Mouse (Mus musculus) right cerebral cortex, adult 2 months (tissue): ENCODE data around the gene Ankrd13b.
"Not testable (repeated sequence)": the region's sequence is repeated elsewhere in the genome, so short reads cannot be mapped to it uniquely, and the experiment has no call there.

ENCODE experiments used
- DNase-seq, 2 experiments: peaks; one replicate each; pipeline ENCODE4 v3.0.0; 2021 to 2022; ENCODE audit warnings: low spot score in 2 of 2

Ankrd13b gene

GRCm38 (mm10) chr11:77489591-77490235 is at the start of gene Ankrd13b:
Gene Ankrd13b (minus strand): TSS chr11:77489678.
- peak; percentile 79 to 80 for DNase-seq

GRCm38 (mm10) chr11:77532202-77532846 is 42.8 kb upstream of the Ankrd13b start:
- no peak for DNase-seq

- no peak for DNase-seq
Measured at GRCm38 (mm10) chr11:77530862-77531261, 41.4 kb upstream of the Ankrd13b start.

GRCm38 (mm10) chr11:77529644-77530043 is 40.2 kb upstream of the Ankrd13b start:
- no peak for DNase-seq

- not testable (repeated sequence) for DNase-seq
Measured at GRCm38 (mm10) chr11:77528420-77528819, 38.9 kb upstream of the Ankrd13b start.

GRCm38 (mm10) chr11:77525804-77526486 is 36.5 kb upstream of the Ankrd13b start:
- DNase-seq = no peak

GRCm38 (mm10) chr11:77520601-77521529 is 31.4 kb upstream of the Ankrd13b start:
- DNase-seq = no peak

GRCm38 (mm10) chr11:77519043-77519442 is 29.6 kb upstream of the Ankrd13b start, which contains the start of gene Gm10392:
Gene Gm10392 (minus strand): TSS chr11:77519198.
- DNase-seq = no peak

- DNase-seq = no peak
Measured at GRCm38 (mm10) chr11:77518051-77518798, 28.7 kb upstream of the Ankrd13b start.

GRCm38 (mm10) chr11:77516553-77517425 is 27.3 kb upstream of the Ankrd13b start:
- DNase-seq = no peak

- DNase-seq = no peak
Measured at GRCm38 (mm10) chr11:77515637-77516552, 26.4 kb upstream of the Ankrd13b start, which contains the start of gene Trp53i13. Gene Trp53i13 (minus strand): TSS chr11:77515980.

- peak in 1 of 2 experiments; percentile 62 for DNase-seq
Measured at GRCm38 (mm10) chr11:77514832-77515636, 25.6 kb upstream of the Ankrd13b start, which contains the start of gene Abhd15. Gene Abhd15 (plus strand): TSS chr11:77515121.

- DNase-seq = no peak
Measured at GRCm38 (mm10) chr11:77514281-77514831, 24.9 kb upstream of the Ankrd13b start.

- DNase-seq = no peak
Measured at GRCm38 (mm10) chr11:77513811-77514170, 24.3 kb upstream of the Ankrd13b start.

GRCm38 (mm10) chr11:77512891-77513810 is 23.7 kb upstream of the Ankrd13b start:
- DNase-seq = peak; percentile 46 to 65

GRCm38 (mm10) chr11:77511336-77511735 is 21.9 kb upstream of the Ankrd13b start:
- DNase-seq = no peak
